Mouse (Mus musculus) erythroblast, embryonic 14.5 days (primary cell): Measurements from ENCODE around the gene Rrh. TPM values are rescaled to one million over a fixed set of nuclear protein-coding genes. Genes with fewer than 3 reads are reported as not detected.

Experiments used
- H3K27me3 ChIP-seq: 2 replicates; pipeline ENCODE4 v1.6.1; 2012; ENCODE audit warnings: inconsistent platforms; ENCODE audit not compliant: control insufficient read depth
- H3K36me3 ChIP-seq: 2 replicates; pipeline ENCODE4 v1.6.1; 2012; ENCODE audit warnings: mild to moderate bottlenecking, inconsistent platforms; ENCODE audit not compliant: control insufficient read depth
- H3K4me1 ChIP-seq: 2 replicates; pipeline ENCODE4 v1.6.1; 2012; ENCODE audit warnings: inconsistent platforms; ENCODE audit not compliant: control insufficient read depth
- H3K4me3 ChIP-seq: replicated peaks from 2 replicates; pipeline ENCODE3; 2012; ENCODE audit warnings: moderate library complexity, mild to moderate bottlenecking, inconsistent platforms
- H3K9me3 ChIP-seq: 2 replicates; pipeline ENCODE4 v1.6.1; 2012; ENCODE audit warnings: low read length, inconsistent platforms, mixed read lengths; ENCODE audit not compliant: control insufficient read depth
- GATA1 ChIP-seq: IDR thresholded peaks from 2 replicates; pipeline ENCODE4 v1.6.1; 2012; ENCODE audit warnings: low read length, inconsistent platforms, mixed read lengths
- TAL1 ChIP-seq: IDR thresholded peaks from 3 replicates; pipeline ENCODE4 v1.6.1; 2012; ENCODE audit warnings: low read length, inconsistent platforms, mixed read lengths
- polyA plus RNA-seq: library from polyadenylated mRNA; stranded (reverse); fragments of >175 nt; gene quantifications from 2 replicates; pipeline ENCODE4 v1.2.3, GENCODE M21; 2012

The Rrh gene
- polyA plus RNA-seq, 1 experiment = not detected

DNA sequence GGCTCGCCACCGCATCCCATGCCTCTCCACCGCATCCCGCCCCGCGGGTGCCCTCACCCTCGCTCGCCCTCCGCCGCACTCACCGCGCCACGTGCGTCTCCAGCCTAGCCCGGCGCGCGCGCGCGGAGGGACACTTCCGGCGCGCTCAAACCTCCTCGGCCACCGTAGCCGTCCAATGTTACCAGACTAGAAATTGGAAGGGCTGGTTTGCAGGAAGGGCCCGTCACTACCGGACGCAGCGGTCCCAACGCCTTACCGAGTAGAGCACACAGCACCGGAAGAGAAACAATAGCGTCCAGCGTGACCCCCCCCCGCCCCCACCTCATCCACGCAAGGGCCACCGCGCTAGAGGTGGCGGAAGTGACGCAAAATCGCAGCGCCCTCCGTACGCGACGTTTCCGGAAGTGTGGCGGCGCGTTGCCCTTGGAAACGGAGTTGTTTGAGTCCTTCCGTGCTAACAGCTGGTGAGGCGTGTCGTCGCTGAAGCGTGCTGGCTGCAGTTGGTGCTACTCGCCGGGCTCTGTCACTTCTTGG, 8.7 kb upstream of the Rrh start, which contains the start of gene Gar1:
Gar1 (minus strand) TSS at position 362 of the 534 bp plus-strand sequence.
- Histone ChIP-seq H3K4me3 (peak within 1 kb of the TSS; percentile 94), H3K9me3 (no peaks in the 10 kb centered on the region), H3K4me1 (peaks cover 35% of the 10 kb centered on the region), H3K36me3 (peaks cover 21% of the 10 kb centered on the region), H3K27me3 (peaks cover 5% of the 10 kb centered on the region; the same call in 1 of the 2 replicates)
- TF ChIP-seq TAL1 = no peak
- no peak for TF ChIP-seq GATA1

DNA sequence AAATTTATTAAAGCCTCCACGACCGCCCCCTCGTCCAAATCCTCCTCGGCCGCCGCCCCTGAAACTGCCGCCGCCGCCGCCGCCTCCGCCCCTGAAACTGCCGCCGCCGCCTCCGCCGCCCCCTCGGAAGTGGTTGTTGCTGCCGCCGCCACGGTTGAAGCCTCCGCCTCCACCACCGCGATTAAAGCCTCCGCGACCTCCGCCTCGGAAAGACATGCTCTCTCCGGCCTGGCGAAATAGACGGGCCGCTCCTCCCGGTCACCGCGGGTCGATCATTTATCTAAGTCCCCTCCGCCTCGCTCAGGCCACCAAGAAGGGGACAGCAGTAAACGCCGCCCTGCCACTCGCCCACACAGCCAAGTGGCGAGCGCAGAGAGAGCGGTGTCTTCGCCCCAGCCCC, 8.2 kb upstream of the Rrh start:
- TF ChIP-seq GATA1 (no peak), TAL1 (no peak)
- H3K4me3 ChIP-seq = peak overlapping the region; percentile 94
- H3K9me3 ChIP-seq = no peaks in the 10 kb centered on the region
- H3K36me3 ChIP-seq = peaks cover 23% of the 10 kb centered on the region
- peaks cover 5% of the 10 kb centered on the region; the same call in 1 of the 2 replicates for H3K27me3 ChIP-seq
- H3K4me1 ChIP-seq = peaks cover 35% of the 10 kb centered on the region

DNA sequence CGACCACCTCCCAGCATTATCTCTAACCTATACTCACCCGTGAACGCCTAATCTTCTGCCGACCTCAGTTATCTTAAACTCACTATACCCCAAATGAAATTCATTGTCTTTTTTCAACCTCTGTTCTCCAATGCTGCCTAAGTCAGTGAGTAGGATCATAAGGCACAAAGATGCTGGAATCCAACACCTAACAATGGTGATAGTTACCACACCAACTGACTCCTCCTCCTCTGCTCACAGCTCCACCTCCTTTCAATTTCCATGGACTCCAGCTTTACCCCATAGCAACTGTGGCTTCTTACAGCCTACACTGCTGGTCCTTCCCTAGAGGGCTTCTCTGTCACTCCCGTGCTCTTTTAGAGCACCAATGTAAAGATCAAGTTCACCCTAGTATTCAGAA, 5.3 kb upstream of the Rrh start:
- Histone ChIP-seq H3K4me1 (peaks cover 35% of the 10 kb centered on the region), H3K9me3 (no peaks in the 10 kb centered on the region), H3K36me3 (peaks cover 48% of the 10 kb centered on the region), H3K27me3 (peaks cover 3% of the 10 kb centered on the region; the same call in 1 of the 2 replicates), H3K4me3 (no peak overlapping the region)
- TF ChIP-seq TAL1 = no peak
- TF ChIP-seq GATA1 = no peak

DNA sequence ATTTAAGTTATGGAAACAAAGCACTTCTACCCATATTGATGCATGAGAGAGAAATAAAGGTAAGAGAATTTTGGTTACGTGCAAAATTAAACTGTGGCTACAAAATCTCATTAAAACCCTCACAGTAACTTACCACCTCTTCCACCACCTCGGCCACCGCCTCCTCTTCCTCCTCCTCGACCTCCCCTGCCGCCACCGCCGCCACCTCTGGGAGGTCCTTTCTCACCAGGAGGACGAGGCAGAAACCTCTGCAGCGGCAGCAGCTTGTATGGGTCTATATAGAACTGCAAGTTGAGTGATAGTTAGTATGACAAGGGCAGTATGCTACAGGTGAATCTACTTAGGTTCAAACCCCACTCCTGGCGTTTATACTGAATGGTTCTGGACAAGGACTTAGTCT, 4.3 kb upstream of the Rrh start:
- H3K27me3 ChIP-seq = no peaks in the 10 kb centered on the region
- no peak overlapping the region for H3K4me3 ChIP-seq
- peaks cover 33% of the 10 kb centered on the region for H3K4me1 ChIP-seq
- no peaks in the 10 kb centered on the region for H3K9me3 ChIP-seq
- TF ChIP-seq TAL1 (no peak), GATA1 (no peak)
- H3K36me3 ChIP-seq = peaks cover 54% of the 10 kb centered on the region

DNA sequence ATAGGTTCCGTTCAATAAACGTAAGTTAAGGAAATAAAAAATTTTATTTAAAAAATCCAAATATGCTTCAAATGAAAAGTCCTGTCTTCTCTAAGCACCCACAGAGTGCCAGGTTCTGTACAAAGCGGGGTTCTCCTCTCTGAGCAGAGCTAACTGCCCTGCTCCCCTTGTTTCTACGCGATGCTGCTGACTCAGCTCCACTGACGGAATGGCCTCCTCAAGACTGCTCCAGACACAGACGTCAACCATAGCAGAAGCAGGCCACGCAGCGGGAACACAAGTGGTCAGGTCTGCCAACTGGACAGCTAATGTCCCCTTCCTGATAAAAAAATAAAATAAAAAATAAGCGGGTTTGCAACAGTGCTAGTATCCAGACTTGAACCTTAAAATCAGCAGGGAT, 2.5 kb upstream of the Rrh start:
- no peaks in the 10 kb centered on the region for H3K9me3 ChIP-seq
- no peaks in the 10 kb centered on the region for H3K27me3 ChIP-seq
- H3K4me3 ChIP-seq = no peak overlapping the region
- peaks cover 57% of the 10 kb centered on the region for H3K36me3 ChIP-seq
- TF ChIP-seq GATA1 (no peak), TAL1 (no peak)
- peaks cover 17% of the 10 kb centered on the region for H3K4me1 ChIP-seq

DNA sequence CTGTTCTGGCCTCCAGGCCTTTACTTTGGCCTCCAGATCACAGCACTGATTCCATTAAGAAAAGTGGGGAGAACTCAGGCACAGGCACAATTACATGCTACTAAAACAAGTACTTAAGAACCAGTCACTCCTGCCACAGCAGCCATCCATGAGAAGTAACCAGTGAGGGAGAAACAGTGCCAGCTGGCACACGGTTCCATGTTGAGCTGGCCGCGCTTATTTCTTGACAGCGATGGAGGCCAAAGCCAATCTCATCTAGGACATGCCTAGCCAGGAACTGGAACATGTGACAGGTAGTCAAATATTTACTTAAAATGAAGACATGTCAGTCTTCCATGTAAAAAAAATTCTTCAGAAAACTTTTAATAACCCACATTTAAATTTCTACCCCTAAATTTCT, 1.8 kb upstream of the Rrh start:
- Histone ChIP-seq H3K9me3 (no peaks in the 10 kb centered on the region), H3K4me3 (no peak overlapping the region), H3K4me1 (peaks cover 10% of the 10 kb centered on the region), H3K27me3 (no peaks in the 10 kb centered on the region), H3K36me3 (peaks cover 60% of the 10 kb centered on the region)
- TF ChIP-seq TAL1 (no peak), GATA1 (no peak)

DNA sequence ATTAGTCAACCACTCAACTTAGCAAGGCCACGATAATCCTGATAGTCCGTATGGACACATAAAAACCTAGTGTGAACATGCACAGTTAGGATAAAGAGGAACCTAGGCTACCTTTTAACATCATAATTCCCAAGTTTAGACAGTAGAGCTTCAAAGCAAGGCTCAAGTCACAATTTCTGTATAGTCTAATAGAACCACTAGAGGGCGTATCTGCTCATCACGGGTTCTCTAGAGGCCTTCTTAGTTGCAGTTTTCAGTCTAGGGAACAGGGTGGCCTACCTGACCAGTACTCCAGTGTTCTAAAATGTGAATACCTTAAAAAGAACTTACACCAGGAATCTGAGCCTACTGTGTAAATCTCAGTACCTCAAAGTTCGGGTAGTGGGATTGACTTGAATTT, 906 bp upstream of the Rrh start:
- Histone ChIP-seq H3K4me1 (peaks cover 3% of the 10 kb centered on the region), H3K27me3 (no peaks in the 10 kb centered on the region), H3K9me3 (no peaks in the 10 kb centered on the region), H3K4me3 (no peak overlapping the region), H3K36me3 (peaks cover 56% of the 10 kb centered on the region)
- TF ChIP-seq GATA1 (no peak), TAL1 (no peak)

DNA sequence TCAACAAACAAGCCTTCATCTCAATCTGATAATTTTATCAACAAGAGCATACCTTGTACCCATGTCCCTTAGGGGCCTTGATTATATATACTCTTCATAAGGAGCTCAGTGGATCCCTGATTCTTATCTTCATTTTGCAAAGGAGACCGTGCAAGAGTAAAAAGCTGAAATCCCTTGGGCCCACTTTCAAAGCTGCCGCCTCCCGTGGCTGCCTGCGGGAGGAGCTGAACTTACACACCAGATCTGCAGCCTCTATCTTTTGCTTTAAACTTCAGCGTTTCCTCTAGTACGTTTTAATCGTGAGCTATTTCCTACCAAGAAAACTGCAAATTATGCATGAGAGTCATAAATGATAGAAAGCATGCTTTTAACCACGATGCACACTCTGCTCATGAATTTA, 651 bp downstream of the Rrh start:
- H3K4me3 ChIP-seq = no peak overlapping the region
- no peaks in the 10 kb centered on the region for H3K9me3 ChIP-seq
- H3K27me3 ChIP-seq = no peaks in the 10 kb centered on the region
- H3K36me3 ChIP-seq = peaks cover 45% of the 10 kb centered on the region
- TF ChIP-seq TAL1 (no peak), GATA1 (no peak)
- H3K4me1 ChIP-seq = no peaks in the 10 kb centered on the region

DNA sequence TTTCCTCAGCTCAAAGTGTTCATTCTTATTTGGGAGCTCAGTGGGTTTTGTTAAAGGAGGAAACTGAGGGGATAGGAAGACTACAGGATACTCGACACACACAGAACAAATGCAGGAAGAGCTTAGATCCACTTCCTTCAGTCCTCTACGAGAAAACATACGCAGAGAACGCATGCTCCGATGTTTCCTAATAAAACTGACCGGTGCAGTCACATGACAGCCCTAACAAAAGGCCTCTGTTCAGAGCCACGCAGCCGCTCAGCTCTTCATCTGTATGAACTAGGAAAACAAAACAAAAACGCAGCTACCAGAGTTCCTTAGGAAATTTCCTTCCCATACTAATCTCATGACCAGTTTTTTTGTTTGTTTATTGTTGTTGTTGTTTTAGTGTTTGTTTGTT, 1.5 kb downstream of the Rrh start:
- no peak overlapping the region for H3K4me3 ChIP-seq
- TF ChIP-seq GATA1 (no peak), TAL1 (no peak)
- H3K9me3 ChIP-seq = no peaks in the 10 kb centered on the region
- no peaks in the 10 kb centered on the region for H3K27me3 ChIP-seq
- H3K4me1 ChIP-seq = no peaks in the 10 kb centered on the region
- H3K36me3 ChIP-seq = peaks cover 37% of the 10 kb centered on the region

DNA sequence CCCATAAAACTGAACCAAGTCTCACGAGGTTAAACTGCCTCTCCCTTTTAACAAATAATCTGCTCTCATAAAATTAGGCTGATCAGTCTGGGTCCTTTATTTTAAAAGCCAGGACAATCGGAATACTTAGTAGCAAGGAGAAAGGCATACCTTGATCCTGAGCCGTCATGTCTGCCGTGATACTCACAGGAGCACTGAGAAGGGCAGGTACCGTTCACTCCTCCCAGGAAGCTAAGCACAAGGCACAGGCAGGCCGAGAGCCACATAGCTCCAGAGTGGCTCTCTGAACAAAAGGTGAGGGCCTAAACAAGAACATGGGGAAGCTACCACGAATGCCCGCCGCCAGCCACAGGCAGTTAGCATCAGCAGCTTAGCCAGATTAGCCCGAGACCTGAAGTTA, 18.6 kb downstream of the Rrh start, which contains the start of gene Lrit3:
Lrit3 (minus strand) TSS at position 266 of the 400 bp plus-strand sequence.
- TF ChIP-seq GATA1 (no peak), TAL1 (no peak)
- no peak within 1 kb of the TSS for H3K4me3 ChIP-seq

More for the DNA sequence above, 18.6 kb downstream of the Rrh start, which contains the start of gene Lrit3:
- Histone ChIP-seq H3K4me1 (no peaks in the 10 kb centered on the region), H3K27me3 (no peaks in the 10 kb centered on the region), H3K36me3 (no peaks in the 10 kb centered on the region), H3K9me3 (no peaks in the 10 kb centered on the region)
